Mouse (Mus musculus) monocyte, adult 2 months (primary cell): ENCODE measurements around the gene Islr.

Experiments
- DNase-seq, 2 experiments: peaks; one replicate each; pipeline ENCODE4 v3.0.0; 2022; ENCODE audit warnings: low spot score in 2 of 2, low read depth in 1 of 2

The Islr gene

DNA sequence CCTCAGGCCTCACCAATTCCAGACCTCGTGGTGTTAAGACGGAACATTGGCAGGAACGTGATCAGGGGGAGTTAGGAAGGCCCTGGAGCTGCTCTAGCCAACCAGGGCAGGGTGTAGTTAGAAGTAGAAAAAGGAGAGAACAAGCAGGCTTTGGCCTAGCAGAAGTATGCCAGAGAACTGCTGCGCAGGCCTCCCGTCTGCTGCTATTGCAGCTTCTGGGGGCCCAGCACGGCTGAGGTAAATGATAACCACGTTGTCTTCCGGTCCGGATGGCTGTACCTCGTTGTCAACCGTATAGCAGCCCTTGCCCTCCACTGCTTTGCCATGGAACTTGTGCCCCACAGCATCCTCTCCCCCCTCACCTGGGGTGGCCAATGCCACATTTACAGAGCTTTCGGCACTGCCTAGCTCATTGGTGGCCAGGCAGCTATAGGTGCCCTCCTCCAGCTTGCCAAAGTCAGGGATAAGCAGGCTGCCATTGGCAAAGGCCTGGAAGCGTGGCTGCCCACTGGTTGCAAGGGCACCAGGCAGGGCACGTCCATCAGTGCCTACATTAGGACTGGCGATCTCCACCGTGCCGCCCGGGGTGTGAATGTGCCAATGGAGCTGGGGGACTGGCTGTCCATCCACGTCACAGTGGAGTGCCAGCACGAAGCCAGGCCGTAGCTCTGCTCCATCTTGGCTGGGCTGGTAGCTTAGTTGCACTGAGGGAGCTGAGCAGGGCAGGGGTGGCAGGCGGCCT is 47.1 kb downstream of the Islr start:
- DNase-seq = no peak

DNA sequence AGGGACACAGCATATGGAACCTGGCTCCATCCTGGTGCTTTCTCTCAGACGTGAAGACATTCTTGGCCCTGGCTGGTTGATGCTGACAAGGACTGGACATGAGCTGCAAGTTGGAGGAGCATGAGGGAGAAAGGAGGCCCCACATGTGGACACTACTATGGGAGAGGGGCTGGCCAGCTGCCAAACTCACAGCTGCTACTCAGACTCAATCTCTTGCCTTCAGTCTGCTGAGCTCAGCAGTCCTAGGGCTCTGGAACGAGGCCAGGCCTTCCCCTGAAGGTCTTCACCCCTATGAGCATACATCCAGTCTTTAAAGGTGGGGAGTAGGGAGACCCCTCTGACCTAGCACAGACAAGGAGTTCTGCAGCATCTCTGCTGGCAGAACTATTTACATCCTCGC is 48.7 kb downstream of the Islr start:
- DNase-seq = no peak

- no peak for DNase-seq
These were observed 51.0 kb downstream of the Islr start for GRCm38 (mm10) chr9:58153095-58153494.

GRCm38 (mm10) chr9:58150733-58151361 is 53.3 kb downstream of the Islr start:
- no peak for DNase-seq

DNA sequence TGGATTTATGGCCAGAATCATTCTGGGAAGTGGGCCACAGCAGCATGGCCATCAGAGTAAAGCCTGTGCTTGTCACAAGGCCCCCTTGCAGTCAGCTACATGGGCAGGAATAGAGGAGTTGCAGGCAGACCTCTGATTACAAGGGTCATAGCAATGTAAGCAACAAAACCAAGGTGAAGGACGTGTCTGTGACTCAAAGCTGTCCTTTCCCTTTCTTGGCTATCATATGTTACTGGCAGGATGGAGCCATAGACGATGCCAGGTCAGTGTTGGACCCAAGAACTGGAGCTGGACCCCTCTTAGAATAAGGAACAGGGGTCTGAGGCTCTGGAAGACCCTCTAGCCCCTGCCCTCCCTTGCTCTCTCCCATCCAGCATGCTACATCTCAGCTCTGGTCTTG is 55.3 kb downstream of the Islr start:
- no peak for DNase-seq

- DNase-seq = no peak
These were observed 58.7 kb downstream of the Islr start for GRCm38 (mm10) chr9:58145417-58145816.

GRCm38 (mm10) chr9:58144664-58145063 is 59.4 kb downstream of the Islr start:
- DNase-seq = no peak

GRCm38 (mm10) chr9:58143419-58143818 is 60.7 kb downstream of the Islr start:
- no peak for DNase-seq

DNA sequence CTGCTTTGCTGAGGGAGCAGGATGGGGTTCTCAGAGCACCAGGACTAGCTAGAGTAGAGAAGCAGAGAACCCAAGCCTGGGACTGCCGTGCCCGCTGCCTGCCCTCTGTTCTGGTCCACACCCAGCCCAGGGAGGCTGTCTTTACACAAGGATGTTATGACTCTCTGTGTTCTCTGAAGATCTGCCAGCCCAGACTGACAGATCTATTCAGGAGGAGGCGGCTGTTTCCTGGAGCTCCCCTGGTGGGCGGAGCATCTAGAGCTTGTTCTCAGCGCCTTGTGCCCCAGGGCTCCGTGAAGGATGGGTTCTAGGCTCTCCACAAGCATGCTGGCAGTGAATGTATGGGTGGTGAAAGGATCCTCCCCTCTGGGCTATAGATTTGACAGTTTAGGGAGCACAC is 64.2 kb downstream of the Islr start:
- no peak for DNase-seq

GRCm38 (mm10) chr9:58135921-58136321 is 68.2 kb downstream of the Islr start:
- no peak for DNase-seq

DNA sequence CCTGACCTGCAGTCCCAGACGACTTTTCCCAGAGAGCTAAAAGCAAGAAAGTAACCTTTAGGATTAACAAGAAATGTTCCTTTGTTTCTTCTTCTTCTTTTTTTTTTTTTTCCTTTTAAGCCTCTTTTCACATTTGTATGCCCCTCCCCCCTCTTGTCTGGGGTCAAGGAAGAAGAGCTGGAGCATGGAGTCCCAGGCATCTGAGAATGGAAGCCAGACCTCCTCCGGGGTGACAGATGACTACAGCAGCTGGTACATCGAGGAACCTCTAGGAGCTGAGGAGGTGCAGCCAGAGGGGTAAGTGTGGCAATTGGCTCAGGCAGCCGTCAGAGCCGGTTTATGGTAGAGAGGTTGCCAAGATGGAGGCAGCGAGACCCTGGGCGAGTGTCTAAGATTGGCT is 69.2 kb downstream of the Islr start:
- DNase-seq = no peak

DNA sequence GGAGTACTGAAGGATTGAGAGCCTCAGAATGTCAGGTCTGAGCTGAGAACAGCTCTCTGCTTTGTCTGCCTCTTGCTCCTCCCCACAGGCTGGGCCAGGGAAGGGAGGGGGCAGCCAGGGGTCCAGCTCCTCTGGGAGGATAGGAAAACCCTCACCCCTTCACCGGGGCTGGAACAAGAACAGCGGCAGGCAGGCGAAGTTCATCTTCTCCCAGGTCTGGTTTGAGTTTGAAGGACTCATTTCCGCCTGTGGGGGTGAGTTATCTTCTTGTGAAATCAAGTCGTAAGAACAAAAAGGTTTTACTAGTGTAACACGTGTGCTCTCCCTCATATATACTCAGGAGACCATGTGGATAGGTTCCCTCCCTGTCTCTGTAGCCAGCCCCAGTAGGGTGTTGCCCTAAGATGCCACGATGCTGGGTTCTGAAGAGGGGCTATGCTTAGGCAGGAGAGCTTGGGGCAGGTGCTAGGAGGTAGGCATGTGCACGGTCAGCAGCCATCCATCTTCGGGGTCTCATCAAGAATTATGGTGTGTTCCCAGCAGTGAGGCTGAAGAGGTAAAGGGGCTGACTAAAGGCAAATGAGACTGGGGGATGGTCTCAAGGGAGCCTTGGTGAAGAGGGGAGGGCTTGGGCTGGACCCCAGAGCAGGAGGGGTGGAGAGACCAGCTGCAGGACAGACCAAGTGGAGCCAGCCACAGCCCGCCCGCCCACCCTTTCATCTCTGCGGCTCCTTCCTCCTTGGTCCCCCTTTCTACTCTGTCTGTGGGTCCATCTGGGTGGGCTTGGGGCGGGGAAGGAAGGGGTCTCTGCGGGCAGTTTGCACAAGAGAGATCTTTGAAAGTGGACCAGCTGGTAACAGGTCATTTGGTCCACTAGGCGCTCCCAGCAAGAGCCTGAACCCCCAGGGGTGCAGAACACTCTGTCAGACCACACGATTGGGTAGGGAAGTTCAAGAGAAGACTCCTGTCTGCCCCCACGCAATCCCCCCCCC is 69.9 kb downstream of the Islr start:
- DNase-seq = no peak

DNA sequence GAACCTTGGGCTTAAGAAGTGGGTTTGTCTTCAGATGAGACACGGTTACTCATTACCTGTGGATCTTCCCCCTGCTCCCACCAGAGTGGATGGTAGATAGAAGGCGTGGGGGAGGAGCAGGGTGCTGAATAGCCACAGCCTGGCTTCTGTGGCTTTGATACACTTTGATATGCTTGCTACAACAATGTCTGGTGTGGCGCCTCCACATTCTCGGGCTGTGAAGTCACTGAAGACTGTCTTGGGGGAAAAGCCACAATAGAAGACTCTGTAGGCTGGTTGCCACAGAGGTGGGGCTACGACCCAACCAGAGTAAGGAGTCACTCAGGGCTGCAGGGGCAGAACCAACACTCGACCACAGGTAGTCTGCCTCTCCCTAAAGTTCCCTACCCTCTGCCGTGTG is 72.4 kb downstream of the Islr start:
- DNase-seq = no peak

DNA sequence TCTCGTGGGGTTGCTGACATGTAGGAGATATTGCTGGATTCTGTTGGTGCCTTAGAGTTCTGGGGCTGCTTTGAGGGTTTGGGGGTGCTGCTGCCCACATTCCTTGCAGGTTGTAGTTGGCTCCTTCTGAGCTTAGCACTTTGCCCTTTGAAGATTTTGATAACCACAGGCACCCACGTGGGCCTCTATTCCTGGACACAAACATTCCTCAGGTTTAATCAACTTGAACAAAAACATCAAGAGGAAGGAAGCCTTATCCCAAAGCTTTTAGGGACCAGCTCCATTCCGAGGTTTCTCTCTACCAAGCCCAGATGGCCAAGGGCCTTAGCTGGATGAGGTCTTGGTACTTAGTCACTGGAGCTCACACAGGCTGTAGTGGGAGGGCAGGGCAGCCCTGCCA is 73.2 kb downstream of the Islr start:
- DNase-seq = no peak

GRCm38 (mm10) chr9:58129508-58129907 is 74.6 kb downstream of the Islr start:
- no peak for DNase-seq

- no peak for DNase-seq
These were observed 75.1 kb downstream of the Islr start for GRCm38 (mm10) chr9:58128926-58129413.

DNA sequence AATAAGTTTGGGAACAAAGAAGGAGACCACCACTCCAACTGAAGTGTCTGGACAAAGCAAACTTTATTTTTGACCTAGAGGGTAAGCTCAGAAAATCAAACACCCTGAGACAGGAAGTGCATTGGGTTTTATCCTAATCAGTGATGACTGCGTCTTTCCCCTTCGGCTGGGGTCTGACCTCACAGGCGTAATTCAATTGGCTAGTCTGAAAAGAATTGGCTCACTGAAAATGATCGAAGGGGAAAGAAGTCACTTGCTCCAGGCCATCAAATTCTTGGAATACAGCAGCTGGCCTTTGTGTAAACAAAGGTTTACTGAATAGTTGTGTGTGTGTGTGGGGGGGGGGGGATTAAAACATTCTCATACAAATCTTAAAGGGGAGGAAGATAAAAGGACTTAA is 78.3 kb downstream of the Islr start:
- no peak for DNase-seq

- DNase-seq = no peak
These were observed 79.0 kb downstream of the Islr start for GRCm38 (mm10) chr9:58125085-58125484.

DNA sequence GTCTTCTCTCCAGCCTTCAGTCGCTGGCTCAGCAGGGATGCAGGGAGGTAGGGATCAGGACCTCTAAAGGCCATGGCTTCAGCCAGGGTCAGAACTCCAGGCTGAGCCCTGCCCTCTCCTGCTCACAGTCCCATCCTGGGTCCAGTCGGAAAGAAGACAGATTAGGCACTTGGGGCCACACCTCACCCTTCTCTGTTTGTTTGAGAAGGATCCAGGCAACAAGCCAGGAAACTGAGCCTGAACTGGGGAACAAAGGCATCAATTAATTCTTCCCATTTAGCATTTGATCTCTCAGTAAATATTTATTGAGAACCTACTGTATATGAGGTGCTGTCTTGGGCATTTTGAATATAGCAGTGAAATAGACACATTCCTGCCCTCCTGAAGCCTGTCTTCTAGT is 85.4 kb downstream of the Islr start, which contains the start of gene Ccdc33:
TSS of gene Ccdc33 (minus strand) at position 153 of the 400 bp plus-strand sequence.
- DNase-seq = no peak

DNA sequence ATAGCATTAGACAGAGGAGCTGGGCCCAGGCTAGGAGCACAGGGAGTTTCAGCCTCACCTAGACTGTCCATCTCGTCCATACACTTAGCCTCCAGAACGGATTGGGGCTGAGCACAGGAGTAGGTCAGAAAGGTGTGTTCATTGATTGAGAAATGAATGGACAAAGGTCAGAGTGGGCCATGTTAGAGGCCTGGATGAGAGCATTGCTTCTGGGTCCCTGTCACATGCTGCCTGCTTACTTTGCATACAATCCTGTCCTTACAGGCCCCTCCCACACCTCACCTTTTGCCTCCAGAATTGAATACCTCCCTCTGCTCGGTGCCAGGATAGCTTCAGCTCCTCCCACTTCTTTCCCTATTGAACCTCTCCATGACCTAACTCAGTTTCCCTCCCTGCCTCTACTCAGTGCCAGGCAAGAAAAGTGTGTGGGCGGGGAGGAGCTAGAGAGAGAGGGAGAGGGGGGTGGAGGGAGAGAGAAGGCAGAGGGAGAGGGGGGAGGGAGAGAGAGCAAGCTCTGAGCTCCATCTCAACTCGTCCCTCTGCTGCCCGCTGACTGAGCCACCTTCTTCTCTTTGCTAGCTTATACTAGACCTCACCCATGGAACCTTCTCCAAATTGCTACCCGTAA is 88.0 kb downstream of the Islr start:
- DNase-seq = no peak

- DNase-seq = no peak
These were observed 88.7 kb downstream of the Islr start for GRCm38 (mm10) chr9:58115297-58115925.
